ENCODE assay signal across 8 mouse cellular contexts in the genomic region with DNA sequence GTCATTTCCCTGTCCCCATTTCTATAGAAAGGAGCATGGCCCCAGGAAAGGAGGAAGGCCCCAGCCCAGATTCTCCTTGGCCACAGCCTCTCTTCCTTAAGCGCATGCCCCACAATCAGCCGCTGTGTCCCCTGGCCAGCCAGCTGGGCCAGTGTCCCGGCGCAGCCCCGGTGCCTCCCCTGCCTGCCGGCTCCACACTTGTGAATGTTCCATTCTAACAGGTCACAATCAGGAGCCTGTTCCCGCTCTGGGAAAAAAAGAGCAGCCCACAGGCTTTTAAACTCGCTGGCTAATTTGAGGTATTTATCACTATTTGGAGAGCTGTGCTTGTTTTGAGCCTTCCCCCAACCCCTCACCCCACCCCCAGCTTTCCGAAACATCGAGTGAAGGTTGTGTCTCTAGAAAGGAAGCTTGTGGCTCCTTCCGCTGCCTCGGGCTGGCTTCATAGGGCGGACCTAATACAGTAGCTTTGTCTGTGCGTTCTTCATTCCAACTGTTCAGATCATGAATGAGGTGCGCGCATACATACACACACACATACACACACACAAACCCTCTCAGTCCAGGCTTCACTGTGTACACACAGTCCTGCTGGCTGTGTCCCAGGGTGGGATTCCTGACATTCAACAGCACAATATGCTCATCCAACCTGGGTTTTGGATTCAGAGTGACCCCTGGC.
DNase-seq lines count a peak whose midpoint lies in the region; ATAC-seq and TF ChIP-seq lines count a peak whose summit lies in the region.

No protein-coding gene starts in this region.

- no peak for TF ChIP-seq CTCF in lung, postnatal 0 days (IDR thresholded peaks at IDR 0.05)

- H3K9ac ChIP-seq in forebrain, embryonic 15.5 days (replicated peaks): no peak overlapping the region
- H3K9ac ChIP-seq in lung, postnatal 0 days (replicated peaks; ENCODE audit: low read depth): no peak overlapping the region

- no peak for TF ChIP-seq EP300 in lung, postnatal 0 days (IDR thresholded peaks at IDR 0.05)

- H3K27me3 ChIP-seq in forebrain, embryonic 15.5 days: no peaks in the 10 kb centered on the region
- no peaks in the 10 kb centered on the region for H3K27me3 ChIP-seq in lung, postnatal 0 days (replicated peaks; ENCODE audit: insufficient read depth, low read length)

- intact Hi-C loops in left cerebral cortex, postnatal 14 days (cut with DNase I): no loop called here

- 38% methylated on average over 16 of the region's 16 CpGs for WGBS in forebrain, embryonic 15.5 days
- 57% methylated on average over 16 of the region's 16 CpGs for WGBS in lung, postnatal 0 days

- no peak overlapping the region for H3K4me2 ChIP-seq in forebrain, embryonic 15.5 days (replicated peaks)
- no peak overlapping the region for H3K4me2 ChIP-seq in lung, postnatal 0 days (replicated peaks; ENCODE audit: low read depth, low read length)

- no peaks in the 10 kb centered on the region for H3K9me3 ChIP-seq in forebrain, embryonic 15.5 days
- H3K9me3 ChIP-seq in lung, postnatal 0 days (ENCODE audit: low read length): no peaks in the 10 kb centered on the region

- no peak overlapping the region; the same call in 1 of the 2 replicates for H3K27ac ChIP-seq in forebrain, embryonic 15.5 days (replicated peaks)
- H3K27ac ChIP-seq in lung, postnatal 0 days (ENCODE audit: low read length): no peak overlapping the region

- peak; percentile 51 for ATAC-seq in forebrain, embryonic 15.5 days (replicated peaks)
- ATAC-seq in lung, postnatal 0 days: no peak

- peaks cover 14% of the 10 kb centered on the region for H3K4me1 ChIP-seq in forebrain, embryonic 15.5 days
- H3K4me1 ChIP-seq in lung, postnatal 0 days (ENCODE audit: insufficient read depth, low read depth, low read length): no peaks in the 10 kb centered on the region

- H3K4me3 ChIP-seq in forebrain, embryonic 15.5 days: no peak overlapping the region
- no peak overlapping the region for H3K4me3 ChIP-seq in lung, postnatal 0 days (ENCODE audit: low read depth, low read length)

- no peaks in the 10 kb centered on the region for H3K36me3 ChIP-seq in forebrain, embryonic 15.5 days
- H3K36me3 ChIP-seq in lung, postnatal 0 days (ENCODE audit: insufficient read depth, low read length): no peaks in the 10 kb centered on the region

- DNase-seq in thymus, postnatal 36 days: peak; percentile 25 to 38
- DNase-seq in thymus, postnatal 25 days: no peak
- DNase-seq in left cerebral cortex, postnatal 14 days (ENCODE audit: low spot score in 2 of 2): peak; percentile 69 to 72
- DNase-seq in testis, postnatal 10 days (ENCODE audit: low spot score): peak; percentile 64
- no peak for DNase-seq in liver
- no peak for DNase-seq in lung, postnatal 0 days (ENCODE audit: low spot score)
- no peak for DNase-seq in lung, postnatal 36 days

Comparison
In these comparisons a context has a peak if more than half of its experiments do, and no peak if none do; other contexts are left out.
1. DNase-seq: peak in thymus, postnatal 36 days (2 of 2), left cerebral cortex, postnatal 14 days (2 of 2) and testis, postnatal 10 days (single experiment); none in thymus, postnatal 25 days (single experiment), liver (single experiment), lung, postnatal 0 days (single experiment) and lung, postnatal 36 days (single experiment).